Mouse (Mus musculus): Measurements from ENCODE around the gene Fuom. TPM values are rescaled to one million over a fixed set of nuclear protein-coding genes. Genes with fewer than 3 reads are reported as not detected.
A peak's percentile ranks its signal among the peaks of the same experiment; 100 is the strongest.

Fuom gene
- polyA plus RNA-seq, 1 experiment from 2014 or later: 80.9 TPM

- 25% methylated on average over 39 of the region's 39 CpGs for WGBS
- Histone ChIP-seq H3K4me3 (peak overlapping the region; percentile 49), H3K4me1 (peaks cover 7% of the 10 kb centered on the region; the same call in 1 of the 2 replicates), H3K9me3 (no peaks in the 10 kb centered on the region), H3K36me3 (no peaks in the 10 kb centered on the region), H3K9ac (peak overlapping the region; percentile 74), H3K27me3 (replicated peaks) (peaks cover 82% of the 10 kb centered on the region), H3K27ac (replicated peaks) (no peak overlapping the region), H3K4me2 (peak overlapping the region; percentile 71)
- ATAC-seq (ENCODE audit: extremely low read depth, insufficient number of reproducible peaks, low FRiP score, low TSS enrichment): no peak; the same call in 1 of the 2 replicates
Observed at GRCm38 (mm10) chr7:140070042-140070711, 32.1 kb downstream of the Fuom start.

GRCm38 (mm10) chr7:140067397-140067796 lies 34.8 kb downstream of the Fuom start:
- WGBS: 51% methylated on average over 6 of the region's 6 CpGs
- peaks cover 7% of the 10 kb centered on the region; the same call in 1 of the 2 replicates for H3K4me1 ChIP-seq
- H3K9ac ChIP-seq: no peak overlapping the region
- no peak overlapping the region for H3K4me3 ChIP-seq
- no peak overlapping the region for H3K27ac ChIP-seq (replicated peaks)
- no peak overlapping the region for H3K4me2 ChIP-seq
- H3K27me3 ChIP-seq (replicated peaks): peaks cover 92% of the 10 kb centered on the region
- no peak for ATAC-seq (ENCODE audit: extremely low read depth, insufficient number of reproducible peaks, low FRiP score, low TSS enrichment)
- no peaks in the 10 kb centered on the region for H3K9me3 ChIP-seq
- H3K36me3 ChIP-seq: no peaks in the 10 kb centered on the region

GRCm38 (mm10) chr7:140063092-140063491 lies 39.1 kb downstream of the Fuom start:
- Histone ChIP-seq H3K4me3 (no peak overlapping the region), H3K9me3 (no peaks in the 10 kb centered on the region), H3K9ac (no peak overlapping the region), H3K36me3 (no peaks in the 10 kb centered on the region), H3K27ac (replicated peaks) (no peak overlapping the region), H3K4me1 (peaks cover 17% of the 10 kb centered on the region), H3K4me2 (no peak overlapping the region), H3K27me3 (replicated peaks) (peaks cover 98% of the 10 kb centered on the region)
- WGBS: 26% methylated on average over 6 of the region's 7 CpGs
- ATAC-seq (ENCODE audit: extremely low read depth, insufficient number of reproducible peaks, low FRiP score, low TSS enrichment): no peak

GRCm38 (mm10) chr7:140062307-140062706 lies 39.9 kb downstream of the Fuom start:
- Histone ChIP-seq H3K27me3 (replicated peaks) (peaks cover 99% of the 10 kb centered on the region), H3K36me3 (no peaks in the 10 kb centered on the region), H3K4me1 (peaks cover 21% of the 10 kb centered on the region), H3K9me3 (no peaks in the 10 kb centered on the region), H3K4me3 (no peak overlapping the region), H3K4me2 (no peak overlapping the region), H3K9ac (no peak overlapping the region), H3K27ac (replicated peaks) (no peak overlapping the region)
- WGBS: 15% methylated on average over 11 of the region's 11 CpGs
- no peak for ATAC-seq (ENCODE audit: extremely low read depth, insufficient number of reproducible peaks, low FRiP score, low TSS enrichment)

GRCm38 (mm10) chr7:140061832-140062130 lies 40.5 kb downstream of the Fuom start:
- peak overlapping the region; percentile 72 for H3K4me2 ChIP-seq
- H3K27ac ChIP-seq (replicated peaks): no peak overlapping the region
- peaks cover 100% of the 10 kb centered on the region for H3K27me3 ChIP-seq (replicated peaks)
- H3K4me3 ChIP-seq: peak overlapping the region; percentile 47
- H3K36me3 ChIP-seq: no peaks in the 10 kb centered on the region
- no peaks in the 10 kb centered on the region for H3K9me3 ChIP-seq
- 2% methylated on average over 6 of the region's 6 CpGs for WGBS
- H3K9ac ChIP-seq: no peak overlapping the region
- H3K4me1 ChIP-seq: peaks cover 21% of the 10 kb centered on the region
- no peak for ATAC-seq (ENCODE audit: extremely low read depth, insufficient number of reproducible peaks, low FRiP score, low TSS enrichment)

GRCm38 (mm10) chr7:140060936-140061831 lies 41.1 kb downstream of the Fuom start:
- Histone ChIP-seq H3K27me3 (replicated peaks) (peaks cover 100% of the 10 kb centered on the region), H3K9me3 (no peaks in the 10 kb centered on the region), H3K9ac (peak overlapping the region; percentile 41; the same call in 1 of the 2 replicates), H3K4me1 (peaks cover 21% of the 10 kb centered on the region), H3K27ac (replicated peaks) (no peak overlapping the region), H3K4me3 (peak overlapping the region; percentile 47), H3K4me2 (peak overlapping the region; percentile 72), H3K36me3 (no peaks in the 10 kb centered on the region)
- 1% methylated on average over 46 of the region's 47 CpGs for WGBS
- ATAC-seq (ENCODE audit: extremely low read depth, insufficient number of reproducible peaks, low FRiP score, low TSS enrichment): no peak

GRCm38 (mm10) chr7:140059601-140060000 lies 42.6 kb downstream of the Fuom start:
- H3K9ac ChIP-seq: no peak overlapping the region
- H3K9me3 ChIP-seq: no peaks in the 10 kb centered on the region
- peaks cover 100% of the 10 kb centered on the region for H3K27me3 ChIP-seq (replicated peaks)
- peaks cover 21% of the 10 kb centered on the region for H3K4me1 ChIP-seq
- H3K4me2 ChIP-seq: no peak overlapping the region
- no peak for ATAC-seq (ENCODE audit: extremely low read depth, insufficient number of reproducible peaks, low FRiP score, low TSS enrichment)
- H3K27ac ChIP-seq (replicated peaks): no peak overlapping the region
- 23% methylated on average over 4 of the region's 4 CpGs for WGBS
- no peak overlapping the region for H3K4me3 ChIP-seq
- no peaks in the 10 kb centered on the region for H3K36me3 ChIP-seq

- Histone ChIP-seq H3K4me3 (peak overlapping the region; percentile 52), H3K27me3 (replicated peaks) (peaks cover 100% of the 10 kb centered on the region), H3K4me2 (peak overlapping the region; percentile 73), H3K9ac (peak overlapping the region; percentile 73), H3K9me3 (no peaks in the 10 kb centered on the region), H3K36me3 (no peaks in the 10 kb centered on the region), H3K4me1 (peaks cover 21% of the 10 kb centered on the region), H3K27ac (replicated peaks) (no peak overlapping the region)
- no peak for ATAC-seq (ENCODE audit: extremely low read depth, insufficient number of reproducible peaks, low FRiP score, low TSS enrichment)
- 27% methylated on average over 7 of the region's 7 CpGs for WGBS
Observed at GRCm38 (mm10) chr7:140058528-140058927, 43.7 kb downstream of the Fuom start.

GRCm38 (mm10) chr7:140057413-140058407 lies 44.5 kb downstream of the Fuom start:
- no peaks in the 10 kb centered on the region for H3K9me3 ChIP-seq
- H3K9ac ChIP-seq: peak overlapping the region; percentile 73
- H3K4me2 ChIP-seq: peak overlapping the region; percentile 73
- no peak overlapping the region for H3K27ac ChIP-seq (replicated peaks)
- H3K27me3 ChIP-seq (replicated peaks): peaks cover 100% of the 10 kb centered on the region
- H3K4me1 ChIP-seq: peaks cover 21% of the 10 kb centered on the region
- H3K4me3 ChIP-seq: peak overlapping the region; percentile 52
- ATAC-seq (ENCODE audit: extremely low read depth, insufficient number of reproducible peaks, low FRiP score, low TSS enrichment): no peak
- 2% methylated on average over 53 of the region's 53 CpGs for WGBS
- no peaks in the 10 kb centered on the region for H3K36me3 ChIP-seq

GRCm38 (mm10) chr7:140054124-140054523 lies 48.1 kb downstream of the Fuom start:
- H3K9ac ChIP-seq: no peak overlapping the region
- ATAC-seq (ENCODE audit: extremely low read depth, insufficient number of reproducible peaks, low FRiP score, low TSS enrichment): no peak

More at GRCm38 (mm10) chr7:140054124-140054523, 48.1 kb downstream of the Fuom start:
- Histone ChIP-seq H3K4me2 (no peak overlapping the region), H3K9me3 (no peaks in the 10 kb centered on the region), H3K36me3 (no peaks in the 10 kb centered on the region), H3K27me3 (replicated peaks) (peaks cover 100% of the 10 kb centered on the region), H3K27ac (replicated peaks) (no peak overlapping the region), H3K4me3 (no peak overlapping the region), H3K4me1 (peaks cover 16% of the 10 kb centered on the region)
- WGBS: 66% methylated on average over 4 of the region's 4 CpGs

All from heart, embryonic 13.5 days (tissue).